Mouse (Mus musculus) liver, postnatal 0 days (tissue): ENCODE measurements around the gene Txk.

Experiments used
- CTCF ChIP-seq: sonication (generic); IDR thresholded peaks from 2 replicates; pipeline ENCODE4 v1.5.1; 2016; ENCODE audit warnings: antibody characterized with exemption, low read depth
- EP300 ChIP-seq: IDR thresholded peaks from 2 replicates; pipeline ENCODE4 v1.6.1; 2016; ENCODE audit warnings: antibody characterized with exemption, low read depth, mild to moderate bottlenecking

GRCm38 (mm10) chr5:72791789-72792188, 39.2 kb upstream of the Txk start:
- TF ChIP-seq EP300: no peak
- TF ChIP-seq CTCF: no peak
